Mouse (Mus musculus) stomach, postnatal 0 days (tissue): Measurements from ENCODE around the gene Hist2h2bb. TPM values are rescaled to one million over a fixed set of nuclear protein-coding genes. Genes with fewer than 3 reads are reported as not detected.
"Not testable (repeated sequence)": the region's sequence is repeated elsewhere in the genome, so short reads cannot be mapped to it uniquely, and the experiment has no call there.

ENCODE experiments used
- ATAC-seq: fragments of 200-750 bp; cut with Nextera tagmentation; 2 replicates; pipeline ENCODE4 v1.8.0; 2017; ENCODE audit not compliant: low FRiP score, low TSS enrichment
- DNase-seq: peaks from one replicate; pipeline ENCODE4 v3.0.0-alpha.2; 2016; ENCODE audit warnings: low spot score
- H3K27ac ChIP-seq: fragments of 300-500 bp; sonication (generic); replicated peaks from 2 replicates; pipeline ENCODE4 v1.5.1; 2014; ENCODE audit warnings: mild to moderate bottlenecking, control low read depth
- H3K27me3 ChIP-seq: fragments of 300-500 bp; sonication (generic); 2 replicates; pipeline ENCODE4 v1.6.1; 2014; ENCODE audit warnings: low read length; ENCODE audit not compliant: control insufficient read depth, insufficient read depth
- H3K36me3 ChIP-seq: fragments of 300-500 bp; sonication (generic); 2 replicates; pipeline ENCODE4 v1.6.1; 2014; ENCODE audit warnings: low read length, mixed read lengths; ENCODE audit not compliant: control insufficient read depth, insufficient read depth
- H3K4me1 ChIP-seq: fragments of 300-500 bp; sonication (generic); replicated peaks from 2 replicates; pipeline ENCODE4 v1.6.1; 2014; ENCODE audit warnings: antibody characterized with exemption; ENCODE audit not compliant: control insufficient read depth, insufficient read depth
- H3K4me2 ChIP-seq: fragments of 300-500 bp; sonication (generic); replicated peaks from 2 replicates; pipeline ENCODE4 v1.6.1; 2014; ENCODE audit warnings: low read depth, mild to moderate bottlenecking, control low read depth, moderate library complexity
- H3K4me3 ChIP-seq: fragments of 300-500 bp; sonication (generic); 2 replicates; pipeline ENCODE4 v1.5.1; 2014; ENCODE audit warnings: low read depth, low read length, control low read depth
- H3K9ac ChIP-seq: fragments of 300-500 bp; sonication (generic); 2 replicates; pipeline ENCODE4 v1.6.1; 2014; ENCODE audit warnings: mild to moderate bottlenecking, low read length, control low read depth, mixed read lengths
- H3K9me3 ChIP-seq: fragments of 300-500 bp; sonication (generic); 2 replicates; pipeline ENCODE4 v1.6.1; 2016; ENCODE audit warnings: low read length; ENCODE audit not compliant: control insufficient read depth
- CTCF ChIP-seq: IDR thresholded peaks from 2 replicates; pipeline ENCODE4 v1.5.1; 2016; ENCODE audit warnings: antibody characterized with exemption, low read depth, mild to moderate bottlenecking, moderate library complexity
- EP300 ChIP-seq: optimal IDR thresholded peaks from 2 replicates; pipeline ENCODE3; 2016; ENCODE audit warnings: antibody characterized with exemption
- WGBS: fragments of 180-500 bp; shearing (Covaris S2); extraction: QIAGEN DNeasy Blood & Tissue Kit; methylation state at CpG from one replicate; pipeline ENCODE4 v1.1.7; 2014; 5-methylcytosine and 5-hydroxymethylcytosine counted together
- polyA plus RNA-seq: library from polyadenylated mRNA; unstranded; fragments of >200 nt; fragmentation: Nextera tagmentation; extraction: Ambion mirVana; gene quantifications from 2 replicates; pipeline ENCODE4 v1.2.1, GENCODE M21; 2015

The Hist2h2bb gene
- polyA plus RNA-seq, 1 experiment from 2014 or later, result 5.5 TPM

GRCm38 (mm10) chr3:96239949-96240798 is 29.4 kb upstream of the Hist2h2bb start, which contains the start of gene Hist2h2aa2:
Gene Hist2h2aa2 (minus strand): TSS chr3:96240276.
- peak within 1 kb of the TSS; percentile 27 for H3K4me3 ChIP-seq
- peak; percentile 87 for ATAC-seq
- WGBS, result 5% methylated on average over 19 of the region's 85 CpGs
- H3K27ac ChIP-seq, result peak within 1 kb of the TSS; percentile 65
- not testable (repeated sequence) for H3K4me1 ChIP-seq, H3K36me3 ChIP-seq, H3K9me3 ChIP-seq, H3K27me3 ChIP-seq
- DNase-seq, result peak; percentile 76
- 0 out of 2 replicates have a peak within 1 kb of the TSS, but pooled peaks have one; percentile 35 for H3K9ac ChIP-seq
- peak within 1 kb of the TSS; percentile 30 for H3K4me2 ChIP-seq

- ATAC-seq (no peak), DNase-seq (no peak)
- no peaks in the 10 kb centered on the region for H3K9me3 ChIP-seq
- peak overlapping the region; percentile 12 for H3K4me3 ChIP-seq
- no peak for TF ChIP-seq EP300
- TF ChIP-seq CTCF, result no peak
- H3K36me3 ChIP-seq, result no peaks in the 10 kb centered on the region
- peak overlapping the region; percentile 30 for H3K4me2 ChIP-seq
- H3K4me1 ChIP-seq, result 0 out of 2 replicates have a peak, but pooled peaks cover 3% of the 10 kb centered on the region
- H3K27me3 ChIP-seq, result no peaks in the 10 kb centered on the region
- 72% methylated on average over 9 of the region's 9 CpGs for WGBS
- peak overlapping the region; percentile 59 for H3K27ac ChIP-seq
- H3K9ac ChIP-seq, result 0 out of 2 replicates have a peak overlapping the region, but pooled peaks have one; percentile 35
Measured at GRCm38 (mm10) chr3:96240799-96241197, 28.8 kb upstream of the Hist2h2bb start.

DNA sequence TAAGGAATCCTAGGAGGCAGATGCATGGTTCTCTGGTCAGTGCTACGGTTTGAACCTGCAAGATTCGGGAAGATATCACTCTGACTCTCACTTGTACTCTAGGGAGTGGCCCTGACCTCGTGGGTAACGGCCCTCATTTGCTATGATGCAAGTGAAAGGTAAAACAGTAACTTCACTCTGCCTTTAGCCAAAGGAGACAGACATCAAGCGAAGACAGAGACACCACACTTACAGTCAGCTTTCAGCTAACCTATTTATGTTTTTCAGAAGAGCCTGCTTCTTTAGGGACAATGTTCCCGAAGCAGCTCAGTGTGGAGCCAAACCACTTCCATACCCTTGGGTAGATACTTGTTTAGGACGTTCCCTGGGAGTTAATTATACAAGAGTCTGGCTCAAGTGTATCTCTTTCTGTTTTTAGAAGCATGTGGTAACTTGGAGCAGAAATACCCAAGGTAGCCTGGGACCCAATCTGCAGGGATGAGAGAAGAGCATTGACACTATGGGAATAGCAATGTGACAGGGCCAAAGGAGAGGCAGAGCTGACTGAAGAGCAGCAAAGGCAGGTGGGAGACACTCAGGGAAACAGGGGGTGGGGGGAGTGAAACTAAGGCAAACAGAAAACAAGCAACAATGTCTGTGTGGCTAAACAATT is 25.5 kb upstream of the Hist2h2bb start:
- peak overlapping the region; percentile 92 for H3K27ac ChIP-seq
- H3K4me1 ChIP-seq, result 0 out of 2 replicates have a peak, but pooled peaks cover 3% of the 10 kb centered on the region
- no peak for DNase-seq
- H3K9me3 ChIP-seq, result no peaks in the 10 kb centered on the region
- peak overlapping the region; percentile 46; the same call in 1 of the 2 replicates for H3K4me3 ChIP-seq
- H3K36me3 ChIP-seq, result no peaks in the 10 kb centered on the region
- H3K27me3 ChIP-seq, result no peaks in the 10 kb centered on the region
- WGBS, result 69% methylated on average over 7 of the region's 7 CpGs
- ATAC-seq, result no peak
- TF ChIP-seq EP300 (no peak), CTCF (no peak)
- H3K9ac ChIP-seq, result peak overlapping the region; percentile 65
- H3K4me2 ChIP-seq, result peak overlapping the region; percentile 56

GRCm38 (mm10) chr3:96245003-96245886 is 24.3 kb upstream of the Hist2h2bb start, which contains the start of gene Hist2h2aa1:
Gene Hist2h2aa1 (plus strand): TSS chr3:96245497.
- H3K9ac ChIP-seq, result peak within 1 kb of the TSS; percentile 65
- H3K36me3 ChIP-seq, H3K9me3 ChIP-seq, H3K27me3 ChIP-seq, H3K4me1 ChIP-seq: not testable (repeated sequence)
- WGBS, result 0% methylated on average over 25 of the region's 88 CpGs
- H3K4me2 ChIP-seq, result peak within 1 kb of the TSS; percentile 56
- H3K27ac ChIP-seq, result peak within 1 kb of the TSS; percentile 92
- DNase-seq, result peak; percentile 81
- ATAC-seq, result peak; percentile 90
- H3K4me3 ChIP-seq, result peak within 1 kb of the TSS; percentile 46

GRCm38 (mm10) chr3:96246018-96246417 is 23.5 kb upstream of the Hist2h2bb start:
- H3K27ac ChIP-seq, H3K9me3 ChIP-seq, H3K9ac ChIP-seq, ATAC-seq, H3K36me3 ChIP-seq, H3K27me3 ChIP-seq, DNase-seq, H3K4me2 ChIP-seq, H3K4me1 ChIP-seq: not testable (repeated sequence)
- 0% methylated on average over 10 of the region's 21 CpGs for WGBS
- H3K4me3 ChIP-seq, result peak overlapping the region; percentile 21; the same call in 1 of the 2 replicates

DNA sequence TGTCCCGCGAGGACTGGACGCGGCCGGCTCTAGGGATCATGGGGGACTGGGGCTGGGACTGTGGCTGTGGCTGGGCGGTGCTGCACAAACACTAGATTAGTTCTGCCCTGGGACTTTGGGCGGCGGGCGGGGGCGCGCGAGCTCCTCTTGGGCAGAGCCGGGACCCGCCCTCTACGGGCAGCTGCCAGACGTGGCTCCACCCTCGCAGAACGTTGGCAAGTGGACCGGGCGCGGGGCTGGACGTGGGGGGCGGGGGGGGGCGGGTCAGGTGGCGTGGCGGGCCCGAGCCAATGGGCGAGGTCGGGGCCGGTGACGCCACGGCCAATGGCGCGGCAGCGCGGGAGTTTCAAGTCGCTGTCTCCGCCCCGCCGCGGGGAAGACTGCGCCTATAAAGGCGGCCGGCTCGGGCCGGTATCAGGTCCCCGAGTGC is 23.1 kb upstream of the Hist2h2bb start, which contains the start of gene Hist2h3c1:
Hist2h3c1 (plus strand) TSS at position 259 of the 430 bp plus-strand sequence.
- DNase-seq, H3K36me3 ChIP-seq, H3K27me3 ChIP-seq, H3K4me1 ChIP-seq, H3K27ac ChIP-seq, H3K9me3 ChIP-seq: not testable (repeated sequence)
- Histone ChIP-seq H3K9ac (peak within 1 kb of the TSS; percentile 45; the same call in 1 of the 2 replicates), H3K4me2 (peak within 1 kb of the TSS; percentile 41), H3K4me3 (peak within 1 kb of the TSS; percentile 23)
- peak; percentile 95 for ATAC-seq
- 0% methylated on average over 5 of the region's 47 CpGs for WGBS
